Mouse (Mus musculus): ENCODE measurements at regions not wholly inside any gene's neighbourhood (a gene's known extent, or its start where the extent isn't known, plus 50 kb on each side); places are given as distances from the start of the nearest gene placed in this dataset.

DNA sequence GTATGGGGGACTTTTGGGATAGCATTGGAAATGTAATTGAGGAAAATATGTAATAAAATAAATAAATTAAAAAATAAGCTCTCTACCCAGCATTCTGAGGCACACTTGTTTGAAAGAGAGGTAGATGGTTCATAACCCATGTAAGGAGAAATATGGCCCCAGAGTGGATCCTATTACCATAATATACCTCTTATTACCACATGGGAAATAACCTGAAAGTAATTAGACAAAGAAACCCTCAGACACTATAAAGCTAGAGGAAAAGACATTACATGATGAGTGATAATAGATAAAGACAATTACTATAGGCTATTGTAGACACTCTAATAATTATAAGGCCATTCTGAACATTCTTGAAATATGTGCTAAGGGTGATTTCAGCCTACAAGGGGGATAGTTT is 2444.8 kb upstream of the Gm12353 start:
- Histone ChIP-seq H3K9ac (ENCODE audit: low read depth, low read length) (no peak overlapping the region), H3K4me2 (ENCODE audit: low read depth, low read length) (no peak overlapping the region), H3K36me3 (ENCODE audit: control insufficient read depth, insufficient read depth, low read length) (no peaks in the 10 kb centered on the region), H3K4me3 (ENCODE audit: low read depth, low read length) (no peak overlapping the region), H3K27me3 (replicated peaks; ENCODE audit: control insufficient read depth, insufficient read depth, low read length) (no peaks in the 10 kb centered on the region), H3K9me3 (ENCODE audit: control insufficient read depth, low read length) (no peaks in the 10 kb centered on the region), H3K27ac (replicated peaks; ENCODE audit: low read depth, low read length) (no peak overlapping the region), H3K4me1 (ENCODE audit: control insufficient read depth, insufficient read depth, low read length) (no peaks in the 10 kb centered on the region)
- ATAC-seq (ENCODE audit: low read depth) (no peak), DNase-seq (ENCODE audit: low spot score) (no peak)

DNA sequence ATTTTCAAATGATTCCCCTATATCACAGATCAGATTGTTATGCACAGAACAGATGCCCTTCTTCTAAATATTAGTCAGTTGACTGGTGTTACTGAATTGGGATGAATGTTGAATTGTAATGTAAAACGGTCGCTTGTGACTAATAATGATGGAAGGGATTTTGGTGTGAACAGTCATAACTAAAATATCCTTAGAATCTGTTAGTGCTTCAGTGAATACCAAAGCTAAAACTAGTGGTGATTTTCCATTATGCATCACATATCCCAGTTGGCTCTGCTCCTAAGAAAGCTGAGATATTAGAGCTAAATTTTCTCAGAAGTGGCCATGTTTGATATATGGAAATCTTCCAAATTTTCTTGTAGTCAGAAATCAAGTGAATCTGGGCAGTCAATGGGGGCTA is 2441.7 kb upstream of the Gm12353 start:
- WGBS = 68% methylated on average over 2 of the region's 2 CpGs
- Histone ChIP-seq H3K36me3 (ENCODE audit: control insufficient read depth, insufficient read depth, low read length) (no peaks in the 10 kb centered on the region), H3K27ac (replicated peaks; ENCODE audit: low read depth, low read length) (no peak overlapping the region), H3K27me3 (replicated peaks; ENCODE audit: control insufficient read depth, insufficient read depth, low read length) (no peaks in the 10 kb centered on the region), H3K4me1 (ENCODE audit: control insufficient read depth, insufficient read depth, low read length) (no peaks in the 10 kb centered on the region), H3K4me2 (ENCODE audit: low read depth, low read length) (no peak overlapping the region), H3K9me3 (ENCODE audit: control insufficient read depth, low read length) (no peaks in the 10 kb centered on the region), H3K4me3 (ENCODE audit: low read depth, low read length) (no peak overlapping the region), H3K9ac (ENCODE audit: low read depth, low read length) (no peak overlapping the region)
- no peak for ATAC-seq (ENCODE audit: low read depth)
- no peak for DNase-seq (ENCODE audit: low spot score)

DNA sequence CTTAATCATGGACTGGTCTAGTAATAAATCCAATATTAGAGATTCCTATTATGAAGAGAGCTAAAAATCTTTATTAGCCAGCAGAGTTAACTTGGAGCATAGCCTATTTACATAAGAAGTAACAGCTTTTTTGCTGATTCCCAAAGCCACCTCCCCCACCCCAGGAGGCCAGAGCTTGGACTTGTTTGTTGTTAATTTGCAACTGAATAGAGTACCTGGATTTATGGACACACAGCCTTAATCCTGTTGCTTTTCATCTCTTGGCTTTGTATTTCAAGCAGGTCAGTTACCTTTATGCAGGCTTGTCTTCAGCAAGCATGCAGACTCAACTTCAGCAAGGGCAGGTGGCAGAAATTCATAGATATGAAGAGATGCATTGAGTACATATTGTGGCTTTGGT is 2396.5 kb upstream of the Gm12353 start:
- Histone ChIP-seq H3K36me3 (ENCODE audit: control insufficient read depth, insufficient read depth, low read length) (no peaks in the 10 kb centered on the region), H3K27ac (replicated peaks; ENCODE audit: low read depth, low read length) (no peak overlapping the region), H3K9ac (ENCODE audit: low read depth, low read length) (no peak overlapping the region), H3K27me3 (replicated peaks; ENCODE audit: control insufficient read depth, insufficient read depth, low read length) (no peaks in the 10 kb centered on the region), H3K4me3 (ENCODE audit: low read depth, low read length) (no peak overlapping the region), H3K9me3 (ENCODE audit: control insufficient read depth, low read length) (0 out of 2 replicates have a peak, but pooled peaks cover 2% of the 10 kb centered on the region), H3K4me1 (ENCODE audit: control insufficient read depth, insufficient read depth, low read length) (no peaks in the 10 kb centered on the region), H3K4me2 (ENCODE audit: low read depth, low read length) (no peak overlapping the region)
- no peak for ATAC-seq (ENCODE audit: low read depth)
- no peak for DNase-seq (ENCODE audit: low spot score)

DNA sequence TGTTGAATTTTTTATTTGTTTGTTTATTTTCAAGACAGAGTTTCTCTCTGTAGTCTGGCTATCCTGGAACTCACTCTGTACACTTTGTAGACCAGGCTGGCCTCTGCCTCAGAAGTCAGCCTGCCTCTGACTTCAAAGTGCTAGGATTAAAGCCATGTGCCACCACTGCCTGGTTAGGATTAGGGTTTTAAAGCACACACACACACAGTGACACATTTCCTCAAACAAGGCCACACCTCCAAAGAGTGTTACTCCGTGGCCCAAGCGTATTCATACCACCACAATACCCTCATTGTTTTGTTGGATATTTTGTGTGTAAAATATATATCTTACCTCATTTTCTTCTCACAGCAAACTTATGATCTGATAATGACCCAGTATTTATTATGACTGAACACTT is 2365.4 kb upstream of the Gm12353 start:
- no peak overlapping the region for H3K27ac ChIP-seq (replicated peaks; ENCODE audit: low read depth, low read length)
- H3K4me1 ChIP-seq (ENCODE audit: control insufficient read depth, insufficient read depth, low read length) = no peaks in the 10 kb centered on the region
- H3K27me3 ChIP-seq (replicated peaks; ENCODE audit: control insufficient read depth, insufficient read depth, low read length) = no peaks in the 10 kb centered on the region
- DNase-seq (ENCODE audit: low spot score) (no peak), ATAC-seq (ENCODE audit: low read depth) (no peak)
- H3K9me3 ChIP-seq (ENCODE audit: control insufficient read depth, low read length) = no peaks in the 10 kb centered on the region
- no peak overlapping the region for H3K9ac ChIP-seq (ENCODE audit: low read depth, low read length)
- no peak overlapping the region for H3K4me2 ChIP-seq (ENCODE audit: low read depth, low read length)
- 56% methylated on average over 2 of the region's 2 CpGs for WGBS
- no peak overlapping the region for H3K4me3 ChIP-seq (ENCODE audit: low read depth, low read length)
- no peaks in the 10 kb centered on the region for H3K36me3 ChIP-seq (ENCODE audit: control insufficient read depth, insufficient read depth, low read length)

DNA sequence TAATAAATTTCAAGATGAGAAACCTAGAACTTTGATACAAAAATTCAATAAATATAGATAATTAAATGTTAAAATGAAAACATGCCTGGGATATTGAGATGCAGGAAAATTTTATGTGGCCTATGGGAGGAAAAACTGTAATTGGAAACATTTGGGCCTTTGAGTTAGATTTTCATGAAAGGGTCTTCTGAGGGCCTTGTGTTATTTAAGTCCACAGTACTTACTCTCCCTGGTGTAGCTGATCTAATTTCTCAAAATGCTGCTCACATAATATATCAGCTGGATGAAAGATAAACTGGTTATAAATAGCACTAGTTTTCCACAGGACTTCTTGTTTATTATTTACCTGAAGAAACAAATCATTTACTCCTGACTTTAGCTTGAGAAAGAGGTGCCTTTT is 2364.9 kb upstream of the Gm12353 start:
- H3K36me3 ChIP-seq (ENCODE audit: control insufficient read depth, insufficient read depth, low read length) = no peaks in the 10 kb centered on the region
- DNase-seq (ENCODE audit: low spot score) (no peak), ATAC-seq (ENCODE audit: low read depth) (no peak)
- no peak overlapping the region for H3K9ac ChIP-seq (ENCODE audit: low read depth, low read length)
- no peaks in the 10 kb centered on the region for H3K4me1 ChIP-seq (ENCODE audit: control insufficient read depth, insufficient read depth, low read length)
- H3K27ac ChIP-seq (replicated peaks; ENCODE audit: low read depth, low read length) = no peak overlapping the region
- H3K4me2 ChIP-seq (ENCODE audit: low read depth, low read length) = no peak overlapping the region
- no peaks in the 10 kb centered on the region for H3K9me3 ChIP-seq (ENCODE audit: control insufficient read depth, low read length)
- no peak overlapping the region for H3K4me3 ChIP-seq (ENCODE audit: low read depth, low read length)
- no peaks in the 10 kb centered on the region for H3K27me3 ChIP-seq (replicated peaks; ENCODE audit: control insufficient read depth, insufficient read depth, low read length)

DNA sequence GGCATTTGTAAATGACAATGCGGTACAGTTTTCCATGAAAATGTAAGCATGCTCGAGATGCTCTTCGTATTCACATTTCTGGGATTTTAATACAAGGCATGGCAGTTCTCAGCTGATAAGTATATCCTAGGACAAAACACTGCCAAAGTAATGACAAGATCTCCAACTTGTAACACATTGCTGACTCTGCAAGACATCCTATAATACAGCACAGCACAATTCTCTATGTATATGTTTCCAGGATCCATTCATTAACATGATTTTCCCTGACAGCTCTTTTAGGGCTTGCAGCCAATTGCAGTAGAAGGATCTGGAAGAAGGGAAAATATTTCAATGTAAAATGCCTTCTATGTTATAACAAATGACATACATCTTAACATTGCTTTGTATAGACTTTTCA is 2346.1 kb upstream of the Gm12353 start:
- no peak overlapping the region for H3K4me3 ChIP-seq (ENCODE audit: low read depth, low read length)
- H3K36me3 ChIP-seq (ENCODE audit: control insufficient read depth, insufficient read depth, low read length) = no peaks in the 10 kb centered on the region
- peak; percentile 35 for DNase-seq (ENCODE audit: low spot score)
- no peak overlapping the region for H3K9ac ChIP-seq (ENCODE audit: low read depth, low read length)
- no peak for ATAC-seq (ENCODE audit: low read depth)
- H3K4me1 ChIP-seq (ENCODE audit: control insufficient read depth, insufficient read depth, low read length) = no peaks in the 10 kb centered on the region
- no peaks in the 10 kb centered on the region for H3K27me3 ChIP-seq (replicated peaks; ENCODE audit: control insufficient read depth, insufficient read depth, low read length)
- no peak overlapping the region for H3K27ac ChIP-seq (replicated peaks; ENCODE audit: low read depth, low read length)
- H3K9me3 ChIP-seq (ENCODE audit: control insufficient read depth, low read length) = no peaks in the 10 kb centered on the region
- no peak overlapping the region for H3K4me2 ChIP-seq (ENCODE audit: low read depth, low read length)
- 86% methylated on average over 3 of the region's 3 CpGs for whole genome bisulfite sequencing

DNA sequence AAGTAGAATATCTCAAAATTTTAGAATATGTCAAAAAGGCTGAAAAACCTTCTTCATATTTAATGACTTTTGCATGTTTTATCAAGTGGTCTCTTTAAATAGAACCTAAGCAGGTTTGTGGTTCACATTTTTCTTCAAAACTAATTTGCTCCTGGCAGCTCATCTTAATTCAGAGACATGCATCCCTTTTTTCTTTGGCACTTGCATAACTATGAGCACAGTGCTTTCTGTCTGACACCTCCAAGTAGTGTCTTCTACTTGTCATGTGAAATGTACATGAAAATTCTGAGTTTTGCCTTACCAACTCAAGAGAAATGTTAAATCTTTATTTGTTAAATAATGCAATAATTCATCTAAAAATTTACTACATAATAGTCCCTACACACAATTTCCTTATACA is 2343.5 kb upstream of the Gm12353 start:
- no peak overlapping the region for H3K9ac ChIP-seq (ENCODE audit: low read depth, low read length)
- H3K4me2 ChIP-seq (ENCODE audit: low read depth, low read length) = no peak overlapping the region
- no peaks in the 10 kb centered on the region for H3K36me3 ChIP-seq (ENCODE audit: control insufficient read depth, insufficient read depth, low read length)
- ATAC-seq (ENCODE audit: low read depth) (no peak), DNase-seq (ENCODE audit: low spot score) (no peak)
- H3K27me3 ChIP-seq (replicated peaks; ENCODE audit: control insufficient read depth, insufficient read depth, low read length) = no peaks in the 10 kb centered on the region
- H3K27ac ChIP-seq (replicated peaks; ENCODE audit: low read depth, low read length) = no peak overlapping the region
- no peaks in the 10 kb centered on the region for H3K4me1 ChIP-seq (ENCODE audit: control insufficient read depth, insufficient read depth, low read length)
- no peak overlapping the region for H3K4me3 ChIP-seq (ENCODE audit: low read depth, low read length)
- H3K9me3 ChIP-seq (ENCODE audit: control insufficient read depth, low read length) = no peaks in the 10 kb centered on the region

DNA sequence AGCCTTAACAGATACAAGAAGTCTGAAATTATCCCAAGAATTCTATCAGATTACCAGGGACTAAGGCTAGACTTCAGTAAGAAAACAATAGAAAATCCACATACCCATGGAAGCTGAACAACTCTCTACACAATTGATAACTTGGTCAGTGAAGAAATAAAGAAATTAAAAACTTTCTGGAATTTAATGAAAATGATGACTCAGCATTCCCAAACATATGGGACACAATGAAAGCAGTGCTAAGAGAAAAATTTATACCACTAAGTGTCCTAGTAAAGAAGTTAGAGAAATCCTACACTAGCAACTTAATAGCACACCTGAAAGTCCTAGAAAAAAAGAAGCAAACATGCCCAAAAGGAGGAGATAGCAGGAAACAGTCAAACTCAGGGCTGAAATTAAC is 2306.1 kb upstream of the Gm12353 start:
- no peak overlapping the region for H3K9ac ChIP-seq (ENCODE audit: low read depth, low read length)
- H3K4me1 ChIP-seq (ENCODE audit: control insufficient read depth, insufficient read depth, low read length) = no peaks in the 10 kb centered on the region
- peaks cover 4% of the 10 kb centered on the region; the same call in 1 of the 2 replicates for H3K9me3 ChIP-seq (ENCODE audit: control insufficient read depth, low read length)
- H3K36me3 ChIP-seq (ENCODE audit: control insufficient read depth, insufficient read depth, low read length) = no peaks in the 10 kb centered on the region
- H3K27ac ChIP-seq (replicated peaks; ENCODE audit: low read depth, low read length) = no peak overlapping the region
- no peaks in the 10 kb centered on the region for H3K27me3 ChIP-seq (replicated peaks; ENCODE audit: control insufficient read depth, insufficient read depth, low read length)
- H3K4me3 ChIP-seq (ENCODE audit: low read depth, low read length) = no peak overlapping the region
- H3K4me2 ChIP-seq (ENCODE audit: low read depth, low read length) = no peak overlapping the region
- DNase-seq (ENCODE audit: low spot score) = no peak
- no peak for ATAC-seq (ENCODE audit: low read depth)

DNA sequence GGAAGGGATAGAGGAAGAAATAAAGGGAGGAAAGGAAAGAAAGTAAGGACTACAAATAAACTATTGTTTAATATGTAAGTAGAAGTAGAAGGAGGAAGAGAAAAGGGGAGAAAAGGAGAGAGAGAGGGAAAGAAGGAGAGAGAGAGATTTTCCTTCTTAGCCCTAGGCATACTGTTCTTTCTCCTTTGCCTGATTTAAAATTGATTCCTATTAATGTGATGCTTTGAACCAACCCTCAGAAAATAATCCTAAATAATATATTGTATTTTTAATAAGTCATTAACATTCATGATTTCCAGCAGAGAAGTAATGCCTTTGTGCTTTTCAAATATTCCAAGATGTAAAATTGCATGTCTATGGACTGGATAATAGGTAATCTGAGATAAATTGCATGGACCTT is 2286.2 kb upstream of the Gm12353 start:
- ATAC-seq (ENCODE audit: low read depth) = no peak
- no peaks in the 10 kb centered on the region for H3K36me3 ChIP-seq (ENCODE audit: control insufficient read depth, insufficient read depth, low read length)
- H3K9ac ChIP-seq (ENCODE audit: low read depth, low read length) = no peak overlapping the region
- no peaks in the 10 kb centered on the region for H3K9me3 ChIP-seq (ENCODE audit: control insufficient read depth, low read length)
- no peaks in the 10 kb centered on the region for H3K4me1 ChIP-seq (ENCODE audit: control insufficient read depth, insufficient read depth, low read length)
- no peak for DNase-seq (ENCODE audit: low spot score)
- H3K4me3 ChIP-seq (ENCODE audit: low read depth, low read length) = no peak overlapping the region
- no peak overlapping the region for H3K4me2 ChIP-seq (ENCODE audit: low read depth, low read length)
- no peaks in the 10 kb centered on the region for H3K27me3 ChIP-seq (replicated peaks; ENCODE audit: control insufficient read depth, insufficient read depth, low read length)
- no peak overlapping the region for H3K27ac ChIP-seq (replicated peaks; ENCODE audit: low read depth, low read length)

All from embryonic facial prominence, embryonic 14.5 days (tissue).